Mouse (Mus musculus) hindbrain, embryonic 14.5 days (tissue): ENCODE measurements at regions not wholly inside any gene's neighbourhood (a gene's known extent, or its start where the extent isn't known, plus 50 kb on each side); places are given as distances from the start of the nearest gene placed in this dataset.

Experiments
- ATAC-seq: fragments of 200-750 bp; cut with Nextera tagmentation; 2 replicates; pipeline ENCODE4 v1.8.0; 2017; ENCODE audit warnings: moderate number of reproducible peaks, mild to moderate bottlenecking, moderate TSS enrichment, moderate library complexity; ENCODE audit not compliant: low FRiP score
- DNase-seq: peaks from one replicate; pipeline ENCODE4 v3.0.0-alpha.2; 2015; ENCODE audit warnings: low spot score
- H3K27ac ChIP-seq: fragments of 300-500 bp; sonication (generic); 2 replicates; pipeline ENCODE4 v1.5.1; 2014; ENCODE audit warnings: mild to moderate bottlenecking, moderate library complexity
- H3K27me3 ChIP-seq: fragments of 300-500 bp; sonication (generic); 2 replicates; pipeline ENCODE4 v1.6.1; 2014; ENCODE audit warnings: mild to moderate bottlenecking, low read length, mixed read lengths; ENCODE audit not compliant: control insufficient read depth, insufficient read depth
- H3K36me3 ChIP-seq: fragments of 300-500 bp; sonication (generic); replicated peaks from 2 replicates; pipeline ENCODE4 v1.6.1; 2014; ENCODE audit not compliant: control insufficient read depth, insufficient read depth
- H3K4me1 ChIP-seq: fragments of 300-500 bp; sonication (generic); replicated peaks from 2 replicates; pipeline ENCODE4 v1.6.1; 2014; ENCODE audit warnings: antibody characterized with exemption, low read length, mixed read lengths; ENCODE audit not compliant: control insufficient read depth, insufficient read depth
- H3K4me2 ChIP-seq: fragments of 300-500 bp; sonication (generic); replicated peaks from 2 replicates; pipeline ENCODE4 v1.6.1; 2014; ENCODE audit warnings: mild to moderate bottlenecking, moderate library complexity
- H3K4me3 ChIP-seq: fragments of 300-500 bp; sonication (generic); replicated peaks from 2 replicates; pipeline ENCODE4 v1.5.1; 2014; ENCODE audit warnings: mild to moderate bottlenecking, low read length
- H3K9ac ChIP-seq: fragments of 300-500 bp; sonication (generic); 2 replicates; pipeline ENCODE4 v1.6.1; 2014
- H3K9me3 ChIP-seq: fragments of 300-500 bp; sonication (generic); 2 replicates; pipeline ENCODE4 v1.6.1; 2016; ENCODE audit warnings: low read length; ENCODE audit not compliant: control insufficient read depth
- WGBS: fragments of 180-500 bp; shearing (Covaris S2); extraction: QIAGEN DNeasy Blood & Tissue Kit; methylation state at CpG from one replicate; pipeline ENCODE4 v1.1.7; 2014; 5-methylcytosine and 5-hydroxymethylcytosine counted together

DNA sequence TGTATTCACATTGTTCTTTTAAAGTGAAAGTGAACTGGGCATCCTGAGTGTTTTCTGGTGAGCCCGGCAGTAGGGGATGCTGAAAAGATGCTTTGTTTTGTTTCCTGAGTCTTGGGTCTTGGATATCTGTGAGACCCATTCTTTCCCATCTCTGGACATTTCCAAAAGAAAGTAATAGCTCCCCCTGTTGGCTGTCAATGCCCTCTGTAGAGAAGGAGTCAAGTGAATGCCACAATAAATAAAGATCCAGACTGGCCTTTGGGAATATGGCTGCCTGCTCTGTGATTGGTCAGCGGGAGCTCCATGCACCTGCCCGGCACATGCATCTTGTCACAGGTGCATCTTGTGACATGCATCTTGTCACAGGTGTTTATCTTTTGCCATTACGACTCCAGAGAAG is 209.4 kb upstream of the 1700012A03Rik start:
- no peaks in the 10 kb centered on the region for H3K9me3 ChIP-seq
- 89% methylated on average over 4 of the region's 4 CpGs for WGBS
- H3K4me2 ChIP-seq = no peak overlapping the region
- H3K9ac ChIP-seq = no peak overlapping the region
- no peak overlapping the region for H3K27ac ChIP-seq
- H3K27me3 ChIP-seq = no peaks in the 10 kb centered on the region
- H3K4me1 ChIP-seq = no peaks in the 10 kb centered on the region; the same call in 1 of the 2 replicates
- no peak for DNase-seq
- no peak overlapping the region for H3K4me3 ChIP-seq
- ATAC-seq = no peak
- H3K36me3 ChIP-seq = no peaks in the 10 kb centered on the region

DNA sequence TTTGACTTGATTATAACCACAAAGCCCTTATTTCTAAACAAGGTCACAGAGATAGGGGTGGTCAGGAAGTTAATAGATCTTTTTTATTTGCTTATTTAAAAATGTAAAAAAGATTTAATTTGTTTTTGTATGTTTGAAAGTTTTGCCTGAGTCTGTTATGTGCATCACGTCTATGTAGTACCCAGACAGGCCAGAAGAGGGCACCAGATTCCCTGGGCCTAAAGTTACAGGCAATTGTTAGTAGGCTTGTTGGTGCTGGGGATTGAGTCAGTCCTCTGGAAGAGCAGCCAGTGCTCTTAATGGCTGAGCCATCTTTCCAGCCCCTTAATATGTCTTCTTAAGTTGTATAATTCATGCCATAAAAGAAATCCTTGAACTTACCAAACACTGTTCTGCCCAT is 211.5 kb upstream of the 1700012A03Rik start:
- no peaks in the 10 kb centered on the region for H3K27me3 ChIP-seq
- 63% methylated on average over 1 of the region's 1 CpGs for WGBS
- H3K9me3 ChIP-seq = no peaks in the 10 kb centered on the region
- no peak overlapping the region for H3K4me2 ChIP-seq
- no peak overlapping the region for H3K27ac ChIP-seq
- peaks cover 7% of the 10 kb centered on the region; the same call in 1 of the 2 replicates for H3K4me1 ChIP-seq
- H3K36me3 ChIP-seq = no peaks in the 10 kb centered on the region
- no peak overlapping the region for H3K9ac ChIP-seq
- no peak overlapping the region for H3K4me3 ChIP-seq
- ATAC-seq (no peak), DNase-seq (no peak)

DNA sequence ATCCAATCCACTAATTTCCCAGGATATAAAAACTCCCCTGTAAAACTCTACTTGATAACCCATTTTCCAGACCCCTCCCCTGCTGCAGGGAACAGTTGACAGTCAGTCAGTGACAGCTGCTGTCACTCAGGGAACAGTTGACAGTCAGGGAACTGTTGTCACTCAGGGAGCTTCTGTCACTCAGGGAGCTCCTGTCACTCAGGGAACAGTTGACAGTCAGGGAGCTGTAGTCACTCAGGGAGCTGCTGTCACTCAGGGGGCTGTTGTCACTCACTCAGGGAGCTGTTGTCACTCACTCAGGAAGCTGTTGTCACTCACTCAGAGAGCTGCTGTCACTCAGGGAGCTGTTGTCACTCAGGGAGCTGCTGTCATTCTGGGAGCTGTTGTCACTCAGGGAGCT is 214.3 kb upstream of the 1700012A03Rik start:
- no peak overlapping the region for H3K4me2 ChIP-seq
- DNase-seq = no peak

DNA sequence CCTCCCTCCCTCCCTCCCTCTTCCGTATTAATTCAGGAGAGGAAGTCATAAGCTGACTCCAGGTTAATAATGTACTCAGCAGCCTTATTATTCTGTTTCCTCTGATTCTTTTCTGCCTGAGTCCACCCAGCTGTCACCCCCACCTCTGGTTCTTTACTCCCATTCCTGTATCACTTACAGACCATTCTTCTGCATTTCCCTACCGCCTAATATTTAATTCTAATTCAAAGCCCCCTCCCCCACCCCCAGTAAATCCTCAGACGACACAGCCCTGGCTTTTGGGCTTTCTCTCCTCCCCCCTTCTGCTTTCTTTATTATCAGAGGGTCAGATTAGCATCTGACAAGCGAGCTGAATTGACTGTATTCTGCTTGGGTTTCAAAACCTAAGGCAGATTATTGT is 215.5 kb upstream of the 1700012A03Rik start:
- Histone ChIP-seq H3K4me1 (peaks cover 7% of the 10 kb centered on the region; the same call in 1 of the 2 replicates), H3K27ac (peak overlapping the region; percentile 65; the same call in 1 of the 2 replicates), H3K36me3 (no peaks in the 10 kb centered on the region), H3K4me2 (no peak overlapping the region), H3K27me3 (no peaks in the 10 kb centered on the region), H3K4me3 (no peak overlapping the region), H3K9ac (no peak overlapping the region), H3K9me3 (no peaks in the 10 kb centered on the region)
- WGBS = 5% methylated on average over 3 of the region's 4 CpGs
- ATAC-seq = peak; percentile 34; the same call in 1 of the 2 replicates
- DNase-seq = no peak

More for the DNA sequence above, 214.3 kb upstream of the 1700012A03Rik start:
- H3K9me3 ChIP-seq = no peaks in the 10 kb centered on the region
- no peaks in the 10 kb centered on the region for H3K36me3 ChIP-seq
- peaks cover 7% of the 10 kb centered on the region; the same call in 1 of the 2 replicates for H3K4me1 ChIP-seq
- no peak overlapping the region for H3K9ac ChIP-seq
- H3K4me3 ChIP-seq = no peak overlapping the region
- H3K27ac ChIP-seq = 0 out of 2 replicates have a peak overlapping the region, but pooled peaks have one; percentile 65
- H3K27me3 ChIP-seq = no peaks in the 10 kb centered on the region
- no peak for ATAC-seq

DNA sequence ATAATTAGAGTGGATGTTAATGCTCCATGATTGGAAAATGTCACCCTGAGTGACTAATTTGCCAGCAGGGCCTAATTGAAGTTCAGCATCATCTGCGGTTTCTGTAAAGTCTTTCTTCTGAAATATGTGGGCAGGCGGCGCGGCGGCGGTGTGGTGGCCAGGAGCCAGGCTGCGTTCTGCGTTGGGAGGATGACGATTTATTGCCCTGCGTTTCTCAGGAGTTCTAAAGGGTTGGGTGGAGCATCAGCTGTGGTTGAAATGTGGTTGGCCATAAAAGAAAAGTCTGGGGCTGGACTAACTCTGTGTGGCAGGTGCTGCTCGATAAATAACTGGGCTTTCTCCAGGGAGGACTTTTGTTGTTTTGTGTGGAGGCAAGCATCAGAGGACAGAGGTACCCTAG is 219.4 kb upstream of the 1700012A03Rik start:
- H3K36me3 ChIP-seq = no peaks in the 10 kb centered on the region
- no peak overlapping the region for H3K4me2 ChIP-seq
- H3K27ac ChIP-seq = no peak overlapping the region
- ATAC-seq (no peak), DNase-seq (no peak)
- no peaks in the 10 kb centered on the region for H3K27me3 ChIP-seq
- 59% methylated on average over 11 of the region's 11 CpGs for WGBS
- no peak overlapping the region for H3K4me3 ChIP-seq
- peaks cover 7% of the 10 kb centered on the region; the same call in 1 of the 2 replicates for H3K4me1 ChIP-seq
- no peak overlapping the region for H3K9ac ChIP-seq
- no peaks in the 10 kb centered on the region for H3K9me3 ChIP-seq

DNA sequence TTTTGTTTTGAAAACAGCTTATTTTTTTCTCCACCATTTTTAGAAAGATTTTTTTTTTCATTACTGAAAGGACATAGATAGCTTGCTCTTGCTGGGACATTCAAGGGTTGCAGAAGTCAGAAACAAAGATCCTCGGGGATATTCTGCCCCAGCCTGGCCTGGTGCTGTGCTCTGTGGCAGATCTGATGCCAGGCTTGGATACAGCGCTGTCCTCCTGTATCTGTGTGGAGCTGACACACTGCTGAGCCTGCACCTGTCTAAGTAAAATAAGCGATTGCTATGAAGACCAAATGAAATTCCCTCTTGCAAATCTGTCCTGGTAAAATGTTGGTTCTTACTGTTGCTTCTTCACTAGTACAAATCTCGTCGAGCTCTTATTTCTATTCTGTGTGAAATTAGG is 226.4 kb upstream of the 1700012A03Rik start:
- no peaks in the 10 kb centered on the region for H3K36me3 ChIP-seq
- H3K4me2 ChIP-seq = no peak overlapping the region
- WGBS = 86% methylated on average over 5 of the region's 5 CpGs
- 0 out of 2 replicates have a peak, but pooled peaks cover 5% of the 10 kb centered on the region for H3K4me1 ChIP-seq
- H3K9me3 ChIP-seq = no peaks in the 10 kb centered on the region
- no peak overlapping the region for H3K4me3 ChIP-seq
- H3K9ac ChIP-seq = no peak overlapping the region
- H3K27me3 ChIP-seq = no peaks in the 10 kb centered on the region
- DNase-seq (no peak), ATAC-seq (no peak)
- H3K27ac ChIP-seq = no peak overlapping the region

DNA sequence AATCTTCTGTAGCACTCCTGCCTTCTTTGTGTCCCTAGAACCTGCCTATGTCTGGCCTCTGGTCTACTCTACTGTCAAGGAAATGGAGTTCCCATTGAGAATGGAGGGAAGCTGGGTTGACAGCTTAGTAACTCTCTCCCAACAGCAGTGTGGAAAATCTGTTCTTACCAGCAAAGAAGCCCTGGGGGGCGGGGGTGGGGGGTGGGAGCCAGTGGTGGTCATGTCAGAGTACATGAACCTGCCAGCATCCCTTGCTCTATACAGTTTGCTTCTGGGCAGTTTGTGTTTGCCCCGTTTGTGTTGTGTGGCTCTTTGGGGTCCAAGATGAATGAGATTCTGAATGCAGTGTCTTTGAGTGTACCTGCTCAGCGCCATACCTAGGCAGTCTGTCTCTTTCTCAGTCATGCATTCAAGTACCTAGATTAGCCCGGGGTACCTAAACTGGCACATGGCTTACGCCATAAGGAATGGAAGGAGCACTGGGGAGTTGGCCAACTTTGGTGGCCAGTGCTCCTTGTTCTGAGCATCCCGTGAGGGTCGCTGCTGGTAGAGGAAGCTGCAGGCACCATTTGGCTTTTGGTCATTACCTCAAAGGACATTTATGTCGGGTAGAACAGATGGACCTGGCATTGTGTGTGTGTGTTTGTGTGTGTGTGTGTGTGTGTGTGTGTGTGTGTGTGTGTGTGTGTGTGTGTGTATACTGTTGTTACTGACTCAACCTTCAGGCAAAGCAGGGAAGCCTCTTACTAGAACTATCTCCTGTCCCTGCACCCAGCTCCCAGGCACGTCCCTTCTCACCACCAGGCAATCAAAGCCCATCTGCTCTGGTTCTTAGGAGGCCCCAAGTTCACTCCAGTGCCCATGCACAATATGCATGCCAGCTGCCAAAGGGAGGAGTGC is 227.6 kb upstream of the 1700012A03Rik start:
- H3K36me3 ChIP-seq = no peaks in the 10 kb centered on the region
- H3K27me3 ChIP-seq = no peaks in the 10 kb centered on the region
- 75% methylated on average over 9 of the region's 9 CpGs for WGBS
- 0 out of 2 replicates have a peak, but pooled peaks cover 5% of the 10 kb centered on the region for H3K4me1 ChIP-seq
- H3K9me3 ChIP-seq = no peaks in the 10 kb centered on the region
- no peak overlapping the region for H3K4me3 ChIP-seq
- no peak overlapping the region for H3K9ac ChIP-seq
- H3K27ac ChIP-seq = no peak overlapping the region
- ATAC-seq (no peak), DNase-seq (no peak)
- no peak overlapping the region for H3K4me2 ChIP-seq

DNA sequence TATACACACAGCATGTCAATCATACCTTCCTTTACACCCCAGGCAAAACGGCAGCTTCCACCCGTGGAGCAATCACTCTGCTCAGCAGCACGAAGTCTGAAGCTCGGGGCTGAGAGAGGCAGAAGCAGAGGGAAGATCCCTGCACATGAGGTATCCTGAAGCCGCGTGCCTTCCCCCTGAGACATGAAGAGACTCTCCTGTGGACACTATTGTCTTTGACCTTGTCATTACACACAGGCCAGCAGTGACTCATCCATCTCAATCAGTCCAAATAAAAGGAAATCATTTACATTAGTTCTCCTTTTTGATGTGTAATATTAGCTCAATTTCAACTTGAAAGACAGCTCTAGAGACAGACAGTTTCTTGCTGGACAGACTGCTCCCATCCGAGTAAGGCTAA is 228.4 kb upstream of the 1700012A03Rik start:
- DNase-seq (no peak), ATAC-seq (no peak)
- WGBS = 47% methylated on average over 7 of the region's 7 CpGs
- Histone ChIP-seq H3K36me3 (no peaks in the 10 kb centered on the region), H3K4me3 (no peak overlapping the region), H3K4me2 (no peak overlapping the region), H3K4me1 (0 out of 2 replicates have a peak, but pooled peaks cover 5% of the 10 kb centered on the region), H3K27me3 (no peaks in the 10 kb centered on the region), H3K9me3 (no peaks in the 10 kb centered on the region), H3K9ac (no peak overlapping the region), H3K27ac (no peak overlapping the region)

DNA sequence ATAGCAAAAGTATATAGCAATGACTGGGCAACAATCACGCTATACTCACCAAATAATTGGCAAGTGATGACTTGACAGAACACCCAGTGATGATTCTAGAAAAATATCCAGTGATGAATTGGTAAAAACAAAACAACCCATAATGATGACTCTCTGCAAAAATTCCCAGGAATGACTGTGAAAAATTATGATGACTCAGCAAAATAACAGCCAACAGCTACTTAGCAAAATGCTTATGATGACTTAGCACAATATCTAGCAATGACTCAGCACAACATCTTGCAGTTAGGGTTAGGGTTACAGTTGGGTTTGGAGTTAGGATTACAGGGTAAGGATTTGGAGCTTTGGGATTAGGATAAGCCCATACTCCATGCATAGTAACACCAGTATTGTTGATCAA is 232.4 kb upstream of the 1700012A03Rik start:
- DNase-seq (no peak), ATAC-seq (no peak)
- Histone ChIP-seq H3K4me1 (no peaks in the 10 kb centered on the region), H3K36me3 (no peaks in the 10 kb centered on the region), H3K27me3 (no peaks in the 10 kb centered on the region), H3K4me3 (no peak overlapping the region), H3K27ac (no peak overlapping the region), H3K9me3 (no peaks in the 10 kb centered on the region), H3K4me2 (no peak overlapping the region), H3K9ac (no peak overlapping the region)
- WGBS = 90% methylated on average over 1 of the region's 1 CpGs
